Mouse (Mus musculus): ENCODE measurements at regions not wholly inside any gene's neighbourhood (a gene's known extent, or its start where the extent isn't known, plus 50 kb on each side); places are given as distances from the start of the nearest gene placed in this dataset.

- no peak for DNase-seq
Measured at GRCm38 (mm10) chr10:91580959-91581358, 399.8 kb upstream of the Tmpo start.

GRCm38 (mm10) chr10:91575323-91576064, 394.4 kb upstream of the Tmpo start:
- no peak for DNase-seq

- no peak for DNase-seq
Measured at GRCm38 (mm10) chr10:91572796-91573195, 391.7 kb upstream of the Tmpo start.

GRCm38 (mm10) chr10:91569046-91569445, 387.9 kb upstream of the Tmpo start:
- DNase-seq = no peak

GRCm38 (mm10) chr10:91566116-91566774, 385.1 kb upstream of the Tmpo start:
- no peak for DNase-seq

GRCm38 (mm10) chr10:91559307-91559706, 378.2 kb upstream of the Tmpo start:
- DNase-seq = no peak

GRCm38 (mm10) chr10:91548071-91548470, 367.0 kb upstream of the Tmpo start:
- DNase-seq = no peak

- no peak for DNase-seq
Measured at GRCm38 (mm10) chr10:91546140-91546539, 365.0 kb upstream of the Tmpo start.

- no peak for DNase-seq
Measured at GRCm38 (mm10) chr10:91545421-91545820, 364.3 kb upstream of the Tmpo start.

GRCm38 (mm10) chr10:91543167-91543918, 362.2 kb upstream of the Tmpo start:
- DNase-seq = no peak

- no peak for DNase-seq
Measured at GRCm38 (mm10) chr10:91542201-91542604, 361.1 kb upstream of the Tmpo start.

- DNase-seq = no peak
Measured at GRCm38 (mm10) chr10:91537241-91537640, 356.1 kb upstream of the Tmpo start.

- no peak for DNase-seq
Measured at GRCm38 (mm10) chr10:91535392-91535791, 354.3 kb upstream of the Tmpo start.

GRCm38 (mm10) chr10:91528305-91528704, 347.2 kb upstream of the Tmpo start:
- no peak for DNase-seq

- DNase-seq = no peak
Measured at GRCm38 (mm10) chr10:91521168-91521567, 340.1 kb upstream of the Tmpo start.

GRCm38 (mm10) chr10:91515021-91515371, 333.9 kb upstream of the Tmpo start:
- no peak for DNase-seq

- no peak for DNase-seq
Measured at GRCm38 (mm10) chr10:91514163-91515020, 333.3 kb upstream of the Tmpo start.

- DNase-seq = no peak
Measured at GRCm38 (mm10) chr10:91507038-91507437, 325.9 kb upstream of the Tmpo start.

- no peak for DNase-seq
Measured at GRCm38 (mm10) chr10:91504891-91505290, 323.8 kb upstream of the Tmpo start.

- DNase-seq = no peak
Measured at GRCm38 (mm10) chr10:91498543-91498942, 317.4 kb upstream of the Tmpo start.

- DNase-seq = no peak
Measured at GRCm38 (mm10) chr10:91464691-91465090, 283.6 kb upstream of the Tmpo start.

- DNase-seq = no peak
Measured at GRCm38 (mm10) chr10:91447974-91448703, 267.0 kb upstream of the Tmpo start.

Measured in spleen, adult 18-20 months (tissue).